Mouse (Mus musculus) kidney, adult 8-10 months (tissue): ENCODE data around the gene Pdgfd.
A peak's percentile ranks its signal among the peaks of the same experiment; 100 is the strongest.

Experiments
- DNase-seq, 2 experiments: peaks; one replicate each; pipeline ENCODE4 v3.0.0; 2022

The Pdgfd gene

GRCm38 (mm10) chr9:6325408-6325807, 157.0 kb downstream of the Pdgfd start:
- no peak for DNase-seq

DNA sequence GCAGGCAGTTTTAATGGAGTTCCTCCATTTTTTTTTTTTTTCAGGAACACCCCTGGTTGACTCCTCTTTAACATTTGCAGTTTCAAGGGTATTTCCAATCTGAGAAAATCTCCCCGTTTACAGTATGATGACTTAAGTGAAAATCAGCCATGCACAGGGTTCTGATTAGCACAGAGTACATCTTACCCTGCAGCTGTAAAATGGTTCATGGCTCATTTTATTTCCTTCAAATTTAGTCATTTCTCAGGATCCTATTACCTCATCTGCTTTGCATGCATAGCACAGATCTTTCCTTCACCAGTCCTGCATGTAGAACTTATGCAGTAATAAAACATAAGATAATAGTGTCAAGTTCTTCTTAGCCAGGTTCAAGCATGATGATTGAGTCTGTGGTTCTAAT, 165.1 kb downstream of the Pdgfd start:
- DNase-seq: no peak

GRCm38 (mm10) chr9:6336236-6336635, 167.9 kb downstream of the Pdgfd start:
- DNase-seq: no peak

DNA sequence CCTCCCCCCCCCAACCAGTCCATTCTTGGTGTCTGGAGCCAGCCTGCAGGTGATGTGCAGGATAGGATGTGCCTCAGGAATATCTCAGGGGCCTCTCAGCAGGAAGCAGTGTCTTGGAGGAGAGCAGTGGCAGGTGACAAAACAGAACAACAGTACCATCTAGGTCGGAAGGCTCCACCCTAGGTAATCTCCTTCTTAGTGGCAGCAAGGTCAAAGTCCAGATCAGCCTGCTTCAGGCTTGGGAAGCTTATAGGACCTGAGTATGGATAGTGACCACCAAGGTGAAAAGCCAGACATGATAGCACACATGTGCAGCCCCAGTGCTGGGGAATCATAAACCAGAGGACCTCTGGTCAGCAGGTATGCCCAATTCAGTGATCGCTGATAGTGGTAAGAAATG, 169.5 kb downstream of the Pdgfd start:
- DNase-seq: no peak

DNA sequence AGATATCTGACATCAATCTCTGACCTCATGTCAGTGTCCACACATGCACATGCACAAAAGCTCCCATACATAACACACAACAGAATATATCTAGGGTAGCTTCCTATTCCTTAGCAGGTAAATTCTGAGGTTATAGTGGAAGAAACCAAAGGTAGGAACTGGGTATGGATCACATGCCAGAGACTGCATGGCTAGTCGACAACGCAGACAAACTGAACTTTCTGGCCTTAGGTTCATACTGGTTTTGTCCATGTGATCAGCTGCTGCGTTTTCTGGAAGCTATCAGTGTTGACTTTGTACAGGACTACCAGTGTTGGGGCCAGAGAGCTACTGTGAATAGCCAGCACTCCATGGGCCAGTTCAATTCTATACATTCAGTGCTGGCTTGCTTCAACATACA, 170.0 kb downstream of the Pdgfd start:
- no peak for DNase-seq

GRCm38 (mm10) chr9:6339394-6339793, 171.0 kb downstream of the Pdgfd start:
- DNase-seq: no peak

GRCm38 (mm10) chr9:6340750-6341149, 172.4 kb downstream of the Pdgfd start:
- no peak for DNase-seq

DNA sequence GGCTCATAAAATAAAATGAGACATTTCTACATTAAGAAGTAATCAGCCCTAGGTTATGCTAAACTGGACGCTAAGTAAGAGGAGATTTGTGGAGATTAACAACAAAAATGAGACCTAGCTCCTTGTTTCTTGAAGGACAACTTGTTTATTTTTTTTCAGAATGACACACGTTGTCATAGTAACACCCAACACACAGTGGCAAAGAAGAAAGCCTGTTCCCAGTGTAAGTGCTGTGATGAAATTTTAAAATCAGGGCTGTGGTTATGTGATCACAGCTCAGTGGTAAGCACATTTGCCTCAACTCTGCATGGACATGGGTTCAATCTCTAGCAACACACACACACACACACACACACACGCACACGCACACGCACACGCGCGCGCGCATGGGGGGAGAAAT, 174.5 kb downstream of the Pdgfd start:
- no peak for DNase-seq

GRCm38 (mm10) chr9:6344514-6344913, 176.1 kb downstream of the Pdgfd start:
- DNase-seq: no peak

DNA sequence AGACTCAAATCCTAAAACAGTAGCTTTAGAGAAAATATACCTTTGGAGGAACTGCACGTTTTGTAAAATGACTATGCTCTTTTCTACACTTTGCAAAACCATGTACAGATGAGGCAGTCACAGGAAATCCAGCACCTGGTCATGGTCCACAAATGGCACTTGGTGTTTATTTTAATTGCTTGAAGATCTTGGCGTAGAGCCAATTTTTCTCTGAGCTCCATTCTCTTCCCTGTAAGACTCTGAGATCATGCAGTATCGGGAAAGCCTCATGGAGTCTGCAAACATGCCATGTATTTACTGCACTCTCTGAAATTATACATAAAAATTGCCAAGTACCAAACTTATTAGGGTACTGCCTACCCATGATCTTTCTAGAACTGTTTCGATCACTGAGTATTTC, 176.5 kb downstream of the Pdgfd start:
- DNase-seq: peak; percentile 4 to 25

GRCm38 (mm10) chr9:6345366-6345765, 177.0 kb downstream of the Pdgfd start:
- DNase-seq: no peak

DNA sequence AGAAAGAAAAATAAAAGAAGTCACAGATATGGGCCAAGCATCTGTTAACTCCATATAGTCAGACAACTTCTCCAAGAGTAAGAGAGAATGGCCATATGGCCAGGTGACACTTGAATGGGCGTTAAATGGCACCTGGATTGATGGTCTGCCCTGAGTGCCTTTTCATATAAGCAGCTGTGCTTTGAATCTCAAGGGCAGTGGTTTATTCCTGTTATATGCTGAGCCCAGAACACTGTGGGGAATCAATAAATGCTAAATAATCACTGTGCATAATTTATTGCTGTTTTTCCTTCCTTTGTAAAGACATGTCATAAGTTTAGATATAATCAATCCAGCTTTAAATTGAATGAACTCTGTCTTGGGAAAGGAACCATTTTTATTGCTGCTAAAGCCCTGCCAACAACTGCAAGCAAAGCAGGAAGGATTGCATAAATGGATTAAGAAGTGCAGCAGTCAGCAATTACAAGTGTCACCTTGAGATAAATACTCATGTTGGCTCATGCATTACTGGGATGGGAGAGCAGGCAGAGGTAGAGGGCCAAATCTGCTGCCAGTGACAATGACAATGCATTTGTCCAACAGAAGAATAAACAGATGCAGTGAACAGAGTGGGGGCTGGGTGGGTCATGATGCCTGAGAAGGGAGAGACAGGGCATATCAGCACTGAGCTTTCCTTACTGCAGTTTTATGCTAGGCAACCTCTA, 185.0 kb downstream of the Pdgfd start:
- no peak for DNase-seq

DNA sequence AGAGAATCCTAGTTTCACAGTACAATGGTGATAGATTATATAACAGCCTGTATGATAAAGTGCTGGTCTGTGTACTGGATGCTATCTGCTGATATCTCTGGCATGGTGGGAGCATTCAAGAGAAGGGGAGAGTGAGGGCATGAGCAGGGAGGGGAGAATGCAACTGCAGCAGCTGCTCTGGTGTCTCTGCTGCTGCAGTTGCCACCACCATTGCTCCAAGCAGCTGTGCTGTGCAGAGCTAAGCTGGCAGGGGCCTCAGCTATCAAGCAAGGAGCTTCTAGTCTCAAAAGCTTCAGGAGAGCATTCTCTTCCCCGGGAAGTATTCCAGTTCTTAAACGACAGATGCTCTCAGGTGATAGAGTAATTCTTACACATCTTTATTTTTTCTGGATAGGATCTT, 192.4 kb downstream of the Pdgfd start:
- DNase-seq: no peak

DNA sequence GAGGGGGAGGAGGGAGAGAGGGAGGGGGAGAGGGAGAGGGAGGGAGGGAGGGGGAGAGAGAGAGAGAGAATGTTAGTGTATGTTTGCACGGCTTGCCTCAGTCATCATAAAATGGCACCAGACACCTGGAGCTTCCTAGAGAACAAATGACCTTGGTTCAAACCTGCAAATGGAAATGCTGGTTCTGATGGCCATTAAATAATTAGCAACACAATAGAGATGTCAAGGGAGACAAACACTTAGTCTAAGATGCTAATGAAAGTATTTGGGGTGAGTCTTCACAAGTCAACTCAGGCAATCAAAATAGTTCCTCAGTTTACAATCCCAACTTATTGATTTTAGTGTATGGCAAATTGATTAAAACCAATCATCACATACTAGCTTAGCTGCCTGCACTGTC, 198.2 kb downstream of the Pdgfd start:
- DNase-seq: no peak

GRCm38 (mm10) chr9:6401764-6402163, 233.4 kb downstream of the Pdgfd start:
- peak in 1 of 2 experiments; percentile 2 for DNase-seq

DNA sequence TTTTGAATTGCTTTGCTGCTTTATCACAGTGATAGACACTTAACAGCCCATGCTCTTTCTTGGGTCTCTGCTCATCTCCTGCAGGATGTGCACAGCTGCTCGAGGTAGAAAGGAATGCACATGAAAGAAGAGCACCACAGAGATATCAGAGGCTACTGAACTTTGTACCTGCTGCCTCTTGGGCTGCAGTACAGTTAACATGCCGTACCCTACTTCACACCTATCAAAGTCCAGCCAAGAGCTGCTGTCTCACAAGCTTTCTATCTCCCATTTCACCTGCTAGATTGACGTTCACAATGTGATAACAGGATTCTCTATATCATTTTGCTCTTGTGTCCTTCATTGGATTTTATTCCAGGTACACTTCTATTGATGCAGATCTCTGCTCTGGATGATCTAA, 238.2 kb downstream of the Pdgfd start:
- DNase-seq: peak in 1 of 2 experiments; percentile 15

DNA sequence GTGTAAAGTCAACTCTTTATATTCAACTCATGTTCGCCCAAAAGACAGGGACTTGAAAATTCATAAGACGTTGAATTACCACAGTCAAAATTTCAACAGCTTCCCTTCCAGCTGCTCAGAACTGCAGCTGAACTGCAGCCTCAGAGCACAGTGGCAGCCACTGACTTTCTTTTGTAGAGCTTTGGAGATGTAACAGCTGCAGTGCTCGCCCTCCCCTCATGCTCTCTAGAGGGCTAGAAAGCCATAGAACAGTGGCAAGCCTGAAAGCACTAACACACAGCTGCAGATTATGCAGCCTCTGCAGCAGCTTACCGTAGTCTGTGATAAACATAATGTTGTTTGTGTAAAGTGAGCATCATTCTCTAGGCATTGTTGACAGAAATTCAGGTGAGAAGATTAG, 239.6 kb downstream of the Pdgfd start:
- no peak for DNase-seq

DNA sequence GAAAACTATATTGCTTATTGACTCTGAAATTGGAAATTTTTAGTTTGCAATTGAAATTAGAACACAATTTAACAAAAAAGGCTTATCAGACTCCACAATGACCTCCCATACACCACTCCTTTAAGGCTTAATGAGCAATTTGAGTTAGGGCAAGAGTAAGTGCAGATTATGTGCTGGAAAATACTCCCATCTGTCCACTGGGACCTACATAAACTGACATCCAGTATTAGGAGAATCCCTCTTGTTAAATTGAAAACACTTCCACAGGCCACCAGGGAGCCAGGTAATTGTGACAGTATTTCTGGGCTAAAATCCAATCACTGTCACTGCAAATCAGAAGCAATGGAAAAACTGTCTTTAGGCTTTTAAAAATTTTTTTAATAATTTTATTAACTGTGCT, 256.2 kb downstream of the Pdgfd start:
- DNase-seq: no peak
